Mouse (Mus musculus): ENCODE results near the gene Snx32. TPM values are rescaled to one million over a fixed set of nuclear protein-coding genes. Genes with fewer than 3 reads are reported as not detected.

Snx32 gene
- polyA plus RNA-seq, 1 experiment from 2014 or later, result 9.3 TPM

DNA sequence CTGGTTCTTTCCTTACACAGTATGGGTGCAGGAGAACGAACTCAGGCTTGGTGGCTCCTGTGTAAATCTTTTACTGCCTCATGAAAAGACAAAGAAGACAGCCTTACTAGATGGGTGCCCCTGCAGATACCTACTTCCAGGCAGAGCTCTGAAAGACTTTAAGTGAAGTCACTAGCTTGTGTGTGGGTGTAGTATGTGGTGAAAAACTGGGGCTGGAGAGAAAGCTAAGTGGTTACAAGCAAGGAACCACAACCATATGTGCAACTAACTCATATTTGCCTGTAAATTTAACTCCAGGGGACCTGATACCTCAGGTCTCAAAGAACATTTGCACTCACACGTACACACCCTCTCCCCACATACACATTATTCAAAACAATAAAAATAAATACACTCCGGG lies 50.4 kb downstream of the Snx32 start:
- Histone ChIP-seq H3K4me2 (peak overlapping the region; percentile 80), H3K27ac (peak overlapping the region; percentile 71; the same call in 1 of the 2 replicates), H3K36me3 (peaks cover 32% of the 10 kb centered on the region), H3K9me3 (replicated peaks) (no peaks in the 10 kb centered on the region), H3K4me3 (replicated peaks) (peak overlapping the region; percentile 69), H3K4me1 (peaks cover 58% of the 10 kb centered on the region), H3K9ac (peak overlapping the region; percentile 70), H3K27me3 (0 out of 2 replicates have a peak, but pooled peaks cover 2% of the 10 kb centered on the region)
- no peak for ATAC-seq (replicated peaks; ENCODE audit: low FRiP score)
- 27% methylated on average over 3 of the region's 3 CpGs for WGBS

DNA sequence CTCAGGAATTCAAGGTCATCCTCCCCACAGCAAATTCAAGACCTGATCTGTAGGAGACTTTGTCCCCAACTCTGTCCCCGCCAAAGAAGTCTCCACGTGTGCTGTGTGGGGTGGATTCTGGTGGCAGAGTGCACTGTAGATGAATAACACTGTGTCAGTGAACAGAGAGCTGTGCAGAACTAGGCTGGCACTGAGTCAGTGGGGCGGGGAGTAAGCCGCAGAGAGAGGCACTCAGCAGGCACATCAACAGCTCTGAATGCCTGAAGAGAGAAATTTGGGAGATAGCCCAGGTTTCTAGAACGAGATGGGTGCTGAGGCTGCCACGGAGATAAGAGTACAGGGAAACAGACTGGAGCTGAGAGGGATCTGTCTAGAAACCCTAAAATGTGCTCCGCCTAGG lies 51.3 kb downstream of the Snx32 start:
- H3K4me3 ChIP-seq (replicated peaks), result no peak overlapping the region
- H3K9me3 ChIP-seq (replicated peaks), result no peaks in the 10 kb centered on the region
- 74% methylated on average over 7 of the region's 7 CpGs for WGBS
- no peak overlapping the region for H3K9ac ChIP-seq
- peaks cover 32% of the 10 kb centered on the region for H3K36me3 ChIP-seq
- H3K4me1 ChIP-seq, result peaks cover 61% of the 10 kb centered on the region
- H3K27ac ChIP-seq, result 0 out of 2 replicates have a peak overlapping the region, but pooled peaks have one; percentile 14
- no peak for ATAC-seq (replicated peaks; ENCODE audit: low FRiP score)
- H3K27me3 ChIP-seq, result 0 out of 2 replicates have a peak, but pooled peaks cover 2% of the 10 kb centered on the region
- H3K4me2 ChIP-seq, result no peak overlapping the region

- WGBS, result 15% methylated on average over 14 of the region's 14 CpGs
- peak; percentile 11; the same call in 1 of the 2 replicates for ATAC-seq (replicated peaks; ENCODE audit: low FRiP score)
- 0 out of 2 replicates have a peak, but pooled peaks cover 2% of the 10 kb centered on the region for H3K27me3 ChIP-seq
Measured at GRCm38 (mm10) chr19:5457746-5458442, 52.4 kb downstream of the Snx32 start, which contains the start of gene Ccdc85b. TSS of gene Ccdc85b (minus strand) at chr19:5457894.

DNA sequence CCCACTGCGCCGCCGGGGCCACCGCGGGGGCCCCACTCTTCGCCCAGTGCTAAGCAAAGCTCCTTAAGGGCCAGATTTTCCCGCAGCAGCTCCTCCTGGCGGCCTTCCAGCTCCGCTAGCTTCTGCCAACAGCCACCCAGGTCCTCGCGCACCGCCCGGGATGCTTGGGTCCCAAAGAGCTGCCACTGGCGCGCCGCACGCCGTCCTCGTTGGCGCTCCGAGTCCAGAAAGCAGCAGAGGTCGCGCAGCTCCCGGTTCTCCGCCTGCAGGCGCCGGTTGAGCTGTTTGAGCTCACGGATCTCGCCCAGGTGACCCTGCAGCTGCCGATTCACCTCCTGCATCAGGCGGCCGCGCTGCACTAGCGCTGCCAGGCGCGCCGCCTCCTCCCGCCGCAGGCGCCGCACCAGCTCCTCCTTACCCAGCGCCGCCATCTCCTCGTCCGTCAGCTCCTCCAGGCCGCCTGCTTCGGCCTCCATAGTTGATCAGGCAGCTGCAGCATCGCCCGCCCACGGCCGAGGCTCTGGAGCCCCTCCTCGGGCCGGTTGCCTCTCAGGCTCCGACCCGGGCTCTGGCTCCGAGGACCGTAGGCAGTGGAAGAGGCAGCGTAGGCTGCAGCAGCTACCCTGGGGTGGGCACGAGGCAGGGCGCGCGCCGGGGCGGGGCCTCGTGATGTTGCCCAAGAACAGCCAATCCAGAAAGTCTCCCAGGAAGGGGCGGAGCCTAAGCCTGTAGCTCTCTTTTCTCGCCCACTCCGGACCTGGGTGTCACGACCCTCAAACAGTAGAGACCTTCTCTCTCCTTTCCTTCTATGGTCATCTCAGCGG lies 53.2 kb downstream of the Snx32 start:
- Histone ChIP-seq H3K4me1 (peaks cover 59% of the 10 kb centered on the region), H3K36me3 (peaks cover 18% of the 10 kb centered on the region), H3K4me3 (replicated peaks) (peak overlapping the region; percentile 68), H3K9ac (peak overlapping the region; percentile 82), H3K27ac (peak overlapping the region; percentile 92), H3K27me3 (0 out of 2 replicates have a peak, but pooled peaks cover 2% of the 10 kb centered on the region), H3K4me2 (peak overlapping the region; percentile 95), H3K9me3 (replicated peaks) (no peaks in the 10 kb centered on the region)
- under 1% methylated on average over 67 of the region's 70 CpGs for WGBS
- peak; percentile 90 for ATAC-seq (replicated peaks; ENCODE audit: low FRiP score)

More at GRCm38 (mm10) chr19:5457746-5458442, 52.4 kb downstream of the Snx32 start, which contains the start of gene Ccdc85b:
- H3K9me3 ChIP-seq (replicated peaks), result no peaks in the 10 kb centered on the region
- H3K4me2 ChIP-seq, result peak within 1 kb of the TSS; percentile 95
- peaks cover 25% of the 10 kb centered on the region for H3K36me3 ChIP-seq
- H3K4me3 ChIP-seq (replicated peaks), result peak within 1 kb of the TSS; percentile 68
- peaks cover 59% of the 10 kb centered on the region for H3K4me1 ChIP-seq
- peak within 1 kb of the TSS; percentile 82 for H3K9ac ChIP-seq
- peak within 1 kb of the TSS; percentile 92 for H3K27ac ChIP-seq

DNA sequence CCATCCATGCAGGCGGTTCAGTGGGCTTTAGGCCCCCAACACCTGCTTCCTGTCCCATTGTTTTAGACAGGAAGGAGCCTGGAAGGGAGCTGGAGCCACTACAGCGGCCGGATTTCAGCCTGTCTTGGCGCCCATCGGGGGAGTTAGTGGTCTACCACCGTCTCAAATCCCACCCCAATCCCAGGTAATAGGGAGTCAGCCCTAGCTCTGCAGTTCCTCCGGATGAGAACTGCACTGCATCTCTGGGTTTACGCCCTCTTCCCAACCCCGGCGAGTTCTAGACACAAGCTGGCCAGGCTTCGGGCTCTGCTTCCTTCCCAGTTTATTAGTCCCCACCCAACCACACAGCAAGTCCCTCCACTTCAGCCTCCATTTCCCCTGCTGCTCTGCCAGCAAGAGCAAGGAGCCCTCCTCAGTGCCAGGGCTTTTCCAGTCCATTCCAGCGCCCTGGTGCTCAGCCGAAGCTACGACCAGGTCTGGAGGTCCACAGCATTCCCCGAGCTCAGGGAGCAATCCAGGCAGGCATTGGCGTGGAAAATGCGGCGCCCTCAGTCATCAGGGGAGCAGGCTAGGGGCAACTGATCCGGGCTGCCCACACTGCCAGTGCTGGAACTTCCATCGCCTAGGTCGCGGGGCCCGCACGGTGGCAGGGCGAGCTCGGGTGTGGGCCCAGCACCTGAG lies 54.0 kb downstream of the Snx32 start:
- peak overlapping the region; percentile 92 for H3K27ac ChIP-seq
- 3% methylated on average over 24 of the region's 26 CpGs for WGBS
- H3K4me2 ChIP-seq, result peak overlapping the region; percentile 95
- peaks cover 13% of the 10 kb centered on the region for H3K36me3 ChIP-seq
- ATAC-seq (replicated peaks; ENCODE audit: low FRiP score), result no peak; the same call in 1 of the 2 replicates
- H3K4me1 ChIP-seq, result peaks cover 53% of the 10 kb centered on the region
- H3K4me3 ChIP-seq (replicated peaks), result peak overlapping the region; percentile 68
- H3K9ac ChIP-seq, result peak overlapping the region; percentile 82
- H3K27me3 ChIP-seq, result 0 out of 2 replicates have a peak, but pooled peaks cover 2% of the 10 kb centered on the region
- no peaks in the 10 kb centered on the region for H3K9me3 ChIP-seq (replicated peaks)

- peak overlapping the region; percentile 68 for H3K4me3 ChIP-seq (replicated peaks)
- peak overlapping the region; percentile 6; the same call in 1 of the 2 replicates for H3K9ac ChIP-seq
- 55% methylated on average over 8 of the region's 8 CpGs for WGBS
- H3K4me2 ChIP-seq, result peak overlapping the region; percentile 95
- peaks cover 6% of the 10 kb centered on the region; the same call in 1 of the 2 replicates for H3K27me3 ChIP-seq
- peak overlapping the region; percentile 92 for H3K27ac ChIP-seq
- peaks cover 13% of the 10 kb centered on the region for H3K36me3 ChIP-seq
- H3K9me3 ChIP-seq (replicated peaks), result no peaks in the 10 kb centered on the region
- peaks cover 47% of the 10 kb centered on the region for H3K4me1 ChIP-seq
- no peak for ATAC-seq (replicated peaks; ENCODE audit: low FRiP score)
Measured at GRCm38 (mm10) chr19:5455568-5455967, 54.8 kb downstream of the Snx32 start.

GRCm38 (mm10) chr19:5455037-5455436 lies 55.3 kb downstream of the Snx32 start:
- H3K36me3 ChIP-seq, result peaks cover 13% of the 10 kb centered on the region
- H3K4me2 ChIP-seq, result peak overlapping the region; percentile 95
- H3K27ac ChIP-seq, result no peak overlapping the region; the same call in 1 of the 2 replicates
- 66% methylated on average over 12 of the region's 12 CpGs for WGBS
- peak overlapping the region; percentile 6 for H3K9ac ChIP-seq
- peaks cover 45% of the 10 kb centered on the region for H3K4me1 ChIP-seq
- ATAC-seq (replicated peaks; ENCODE audit: low FRiP score), result no peak
- peaks cover 11% of the 10 kb centered on the region for H3K27me3 ChIP-seq
- no peaks in the 10 kb centered on the region for H3K9me3 ChIP-seq (replicated peaks)
- peak overlapping the region; percentile 68 for H3K4me3 ChIP-seq (replicated peaks)

GRCm38 (mm10) chr19:5451766-5452165 lies 58.6 kb downstream of the Snx32 start:
- Histone ChIP-seq H3K9me3 (replicated peaks) (no peaks in the 10 kb centered on the region), H3K4me2 (no peak overlapping the region), H3K27me3 (peaks cover 42% of the 10 kb centered on the region), H3K36me3 (peaks cover 13% of the 10 kb centered on the region), H3K27ac (no peak overlapping the region), H3K4me1 (peaks cover 48% of the 10 kb centered on the region), H3K4me3 (replicated peaks) (no peak overlapping the region), H3K9ac (no peak overlapping the region)
- no peak for ATAC-seq (replicated peaks; ENCODE audit: low FRiP score)
- 78% methylated on average over 6 of the region's 6 CpGs for WGBS

DNA sequence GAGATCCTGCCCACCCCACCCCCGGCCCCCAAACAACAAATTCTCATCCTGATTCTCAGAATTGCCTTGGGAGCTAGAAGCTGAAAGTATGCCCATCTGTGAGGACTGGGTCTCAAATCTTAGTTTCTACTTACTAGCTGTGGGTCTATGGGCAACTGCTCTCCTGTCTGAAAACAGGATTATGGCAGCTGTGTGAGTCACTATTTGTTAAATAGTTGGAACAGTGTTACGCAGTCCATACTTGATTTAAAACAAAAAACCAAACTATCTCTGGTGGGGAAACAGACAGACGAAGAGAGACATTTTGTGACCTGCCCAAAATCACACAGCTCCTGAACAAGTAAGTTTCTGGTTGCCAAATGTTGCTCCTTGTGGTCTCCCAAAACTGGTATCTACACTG lies 60.7 kb downstream of the Snx32 start:
- no peak overlapping the region for H3K9ac ChIP-seq
- H3K4me2 ChIP-seq, result no peak overlapping the region
- no peak overlapping the region for H3K27ac ChIP-seq
- peaks cover 11% of the 10 kb centered on the region for H3K36me3 ChIP-seq
- H3K27me3 ChIP-seq, result peaks cover 54% of the 10 kb centered on the region
- peaks cover 33% of the 10 kb centered on the region for H3K4me1 ChIP-seq
- 89% methylated on average over 3 of the region's 3 CpGs for WGBS
- no peak overlapping the region for H3K4me3 ChIP-seq (replicated peaks)
- no peaks in the 10 kb centered on the region for H3K9me3 ChIP-seq (replicated peaks)
- ATAC-seq (replicated peaks; ENCODE audit: low FRiP score), result no peak

- 5% methylated on average over 36 of the region's 36 CpGs for WGBS
- ATAC-seq (replicated peaks; ENCODE audit: low FRiP score), result 0 out of 2 replicates have a peak, but pooled peaks have one; percentile 20
- Histone ChIP-seq H3K4me2 (peak overlapping the region; percentile 98), H3K27me3 (peaks cover 59% of the 10 kb centered on the region), H3K4me1 (peaks cover 28% of the 10 kb centered on the region), H3K36me3 (peaks cover under 1% of the 10 kb centered on the region; the same call in 1 of the 2 replicates), H3K27ac (no peak overlapping the region), H3K9ac (peak overlapping the region; percentile 40; the same call in 1 of the 2 replicates), H3K4me3 (replicated peaks) (peak overlapping the region; percentile 58), H3K9me3 (replicated peaks) (no peaks in the 10 kb centered on the region)
Measured at GRCm38 (mm10) chr19:5448354-5449150, 61.8 kb downstream of the Snx32 start.
